Mouse (Mus musculus): ENCODE data around the gene Ampd3.

- no peak for TF ChIP-seq POLR2AphosphoS5 (IDR thresholded peaks at IDR 0.05; ENCODE audit: insufficient replicate concordance, low read depth, low read length)
- TF ChIP-seq GATA1 (IDR thresholded peaks at IDR 0.05; ENCODE audit: borderline replicate concordance, low read length): no peak
These were observed 26.7 kb downstream of the Ampd3 start for GRCm38 (mm10) chr7:110794722-110795121.

All from G1E (cell line).